Mouse (Mus musculus) stomach, postnatal 0 days (tissue): ENCODE results near the gene Senp1.

ENCODE experiments used
- CTCF ChIP-seq: IDR thresholded peaks from 2 replicates; pipeline ENCODE4 v1.5.1; 2016; ENCODE audit warnings: antibody characterized with exemption, low read depth, mild to moderate bottlenecking, moderate library complexity
- EP300 ChIP-seq: optimal IDR thresholded peaks from 2 replicates; pipeline ENCODE3; 2016; ENCODE audit warnings: antibody characterized with exemption

GRCm38 (mm10) chr15:98065881-98066280 is 27.7 kb downstream of the Senp1 start:
- TF ChIP-seq CTCF (no peak), EP300 (no peak)
